Mouse (Mus musculus): ENCODE data around the gene Rbp3. TPM values are rescaled to one million over a fixed set of nuclear protein-coding genes. Genes with fewer than 3 reads are reported as not detected.

The Rbp3 gene
- polyA plus RNA-seq, 2 experiments: not detected

GRCm38 (mm10) chr14:33922771-33923167 is 31.0 kb upstream of the Rbp3 start:
- peaks cover 9% of the 10 kb centered on the region; the same call in 1 of the 2 replicates for H3K27me3 ChIP-seq (ENCODE audit: control insufficient read depth, insufficient read depth, low read length)
- ATAC-seq (ENCODE audit: low FRiP score, low read depth): no peak
- TF ChIP-seq POLR2A (IDR thresholded peaks at IDR 0.05; ENCODE audit: borderline replicate concordance, extremely low read depth, insufficient read depth, insufficient read length): no peak
- H3K4me1 ChIP-seq (ENCODE audit: control insufficient read depth, insufficient read depth, low read length): peaks cover 60% of the 10 kb centered on the region
- H3K4me2 ChIP-seq (replicated peaks; ENCODE audit: low read depth, low read length, severe bottlenecking): peak overlapping the region; percentile 85
- no peaks in the 10 kb centered on the region for H3K9me3 ChIP-seq (ENCODE audit: control insufficient read depth, low read length)
- DNase-seq (ENCODE audit: low spot score): no peak
- H3K27ac ChIP-seq (replicated peaks; ENCODE audit: low read depth, low read length): peak overlapping the region; percentile 59; the same call in 1 of the 2 replicates
- H3K9ac ChIP-seq (ENCODE audit: low read depth, low read length, severe bottlenecking): peak overlapping the region; percentile 74
- H3K4me3 ChIP-seq (replicated peaks; ENCODE audit: low read length): peak overlapping the region; percentile 51
- H3K36me3 ChIP-seq (ENCODE audit: control insufficient read depth, insufficient read depth, low read length): no peaks in the 10 kb centered on the region
- 6% methylated on average over 8 of the region's 8 CpGs for WGBS

GRCm38 (mm10) chr14:33923168-33924070 is 30.4 kb upstream of the Rbp3 start, which contains the start of gene Gdf10:
Gene Gdf10 (plus strand): TSS chr14:33923587.
- Histone ChIP-seq H3K4me3 (replicated peaks; ENCODE audit: low read length) (peak within 1 kb of the TSS; percentile 51), H3K27me3 (ENCODE audit: control insufficient read depth, insufficient read depth, low read length) (peaks cover 9% of the 10 kb centered on the region; the same call in 1 of the 2 replicates), H3K4me2 (replicated peaks; ENCODE audit: low read depth, low read length, severe bottlenecking) (peak within 1 kb of the TSS; percentile 85), H3K27ac (replicated peaks; ENCODE audit: low read depth, low read length) (peak within 1 kb of the TSS; percentile 59), H3K9me3 (ENCODE audit: control insufficient read depth, low read length) (no peaks in the 10 kb centered on the region), H3K4me1 (ENCODE audit: control insufficient read depth, insufficient read depth, low read length) (peaks cover 56% of the 10 kb centered on the region), H3K36me3 (ENCODE audit: control insufficient read depth, insufficient read depth, low read length) (no peaks in the 10 kb centered on the region), H3K9ac (ENCODE audit: low read depth, low read length, severe bottlenecking) (peak within 1 kb of the TSS; percentile 74)
- no peak for TF ChIP-seq POLR2A (IDR thresholded peaks at IDR 0.05; ENCODE audit: borderline replicate concordance, extremely low read depth, insufficient read depth, insufficient read length)
- 0% methylated on average over 39 of the region's 85 CpGs for WGBS
- ATAC-seq (ENCODE audit: low FRiP score, low read depth) (peak; percentile 76), DNase-seq (ENCODE audit: low spot score) (peak; percentile 38)

GRCm38 (mm10) chr14:33931853-33932252 is 21.9 kb upstream of the Rbp3 start:
- Histone ChIP-seq H3K4me1 (ENCODE audit: control insufficient read depth, insufficient read depth, low read length) (0 out of 2 replicates have a peak, but pooled peaks cover 5% of the 10 kb centered on the region), H3K27me3 (ENCODE audit: control insufficient read depth, insufficient read depth, low read length) (peaks cover 6% of the 10 kb centered on the region; the same call in 1 of the 2 replicates), H3K4me2 (replicated peaks; ENCODE audit: low read depth, low read length, severe bottlenecking) (no peak overlapping the region), H3K27ac (replicated peaks; ENCODE audit: low read depth, low read length) (no peak overlapping the region), H3K36me3 (ENCODE audit: control insufficient read depth, insufficient read depth, low read length) (peaks cover 44% of the 10 kb centered on the region), H3K9ac (ENCODE audit: low read depth, low read length, severe bottlenecking) (no peak overlapping the region), H3K4me3 (replicated peaks; ENCODE audit: low read length) (no peak overlapping the region), H3K9me3 (ENCODE audit: control insufficient read depth, low read length) (no peaks in the 10 kb centered on the region)
- no peak for ATAC-seq (ENCODE audit: low FRiP score, low read depth)
- 45% methylated on average over 17 of the region's 17 CpGs for WGBS
- no peak for DNase-seq (ENCODE audit: low spot score)
- TF ChIP-seq POLR2A (IDR thresholded peaks at IDR 0.05; ENCODE audit: borderline replicate concordance, extremely low read depth, insufficient read depth, insufficient read length): no peak

GRCm38 (mm10) chr14:33932935-33933703 is 20.7 kb upstream of the Rbp3 start:
- Histone ChIP-seq H3K4me1 (ENCODE audit: control insufficient read depth, insufficient read depth, low read length) (no peaks in the 10 kb centered on the region), H3K9ac (ENCODE audit: low read depth, low read length, severe bottlenecking) (no peak overlapping the region), H3K27me3 (ENCODE audit: control insufficient read depth, insufficient read depth, low read length) (peaks cover 6% of the 10 kb centered on the region; the same call in 1 of the 2 replicates), H3K4me2 (replicated peaks; ENCODE audit: low read depth, low read length, severe bottlenecking) (no peak overlapping the region), H3K36me3 (ENCODE audit: control insufficient read depth, insufficient read depth, low read length) (peaks cover 44% of the 10 kb centered on the region), H3K4me3 (replicated peaks; ENCODE audit: low read length) (no peak overlapping the region), H3K27ac (replicated peaks; ENCODE audit: low read depth, low read length) (no peak overlapping the region), H3K9me3 (ENCODE audit: control insufficient read depth, low read length) (no peaks in the 10 kb centered on the region)
- DNase-seq (ENCODE audit: low spot score) (peak; percentile 58), ATAC-seq (ENCODE audit: low FRiP score, low read depth) (no peak)
- WGBS: 49% methylated on average over 10 of the region's 10 CpGs
- TF ChIP-seq POLR2A (IDR thresholded peaks at IDR 0.05; ENCODE audit: borderline replicate concordance, extremely low read depth, insufficient read depth, insufficient read length): no peak

- peaks cover 44% of the 10 kb centered on the region for H3K36me3 ChIP-seq (ENCODE audit: control insufficient read depth, insufficient read depth, low read length)
- no peak for TF ChIP-seq POLR2A (IDR thresholded peaks at IDR 0.05; ENCODE audit: borderline replicate concordance, extremely low read depth, insufficient read depth, insufficient read length)
- no peaks in the 10 kb centered on the region for H3K9me3 ChIP-seq (ENCODE audit: control insufficient read depth, low read length)
- DNase-seq (ENCODE audit: low spot score) (peak; percentile 59), ATAC-seq (ENCODE audit: low FRiP score, low read depth) (no peak)
- peaks cover 6% of the 10 kb centered on the region; the same call in 1 of the 2 replicates for H3K27me3 ChIP-seq (ENCODE audit: control insufficient read depth, insufficient read depth, low read length)
- H3K27ac ChIP-seq (replicated peaks; ENCODE audit: low read depth, low read length): no peak overlapping the region
- H3K4me1 ChIP-seq (ENCODE audit: control insufficient read depth, insufficient read depth, low read length): no peaks in the 10 kb centered on the region
- H3K9ac ChIP-seq (ENCODE audit: low read depth, low read length, severe bottlenecking): no peak overlapping the region
- no peak overlapping the region for H3K4me2 ChIP-seq (replicated peaks; ENCODE audit: low read depth, low read length, severe bottlenecking)
- no peak overlapping the region for H3K4me3 ChIP-seq (replicated peaks; ENCODE audit: low read length)
- 38% methylated on average over 5 of the region's 5 CpGs for WGBS
These were observed 20.0 kb upstream of the Rbp3 start for GRCm38 (mm10) chr14:33933778-33934317.
